Mouse (Mus musculus) heart, postnatal 0 days (tissue): ENCODE measurements around the gene Arl14. TPM values are rescaled to one million over a fixed set of nuclear protein-coding genes. Genes with fewer than 3 reads are reported as not detected.
A peak's percentile ranks its signal among the peaks of the same experiment; 100 is the strongest.
"Not testable (repeated sequence)": the region's sequence is repeated elsewhere in the genome, so short reads cannot be mapped to it uniquely, and the experiment has no call there.

Experiments
- ATAC-seq: fragments of 200-750 bp; cut with Nextera tagmentation; 2 replicates; pipeline ENCODE4 v1.8.0; 2017; ENCODE audit warnings: low read depth, moderate number of reproducible peaks, moderate library complexity; ENCODE audit not compliant: insufficient read depth
- DNase-seq: peaks from one replicate; pipeline ENCODE4 v3.0.0-alpha.2; 2016; ENCODE audit warnings: low spot score
- H3K27ac ChIP-seq: fragments of 300-500 bp; sonication (generic); 2 replicates; pipeline ENCODE4 v1.5.1; 2014; ENCODE audit warnings: low read depth, mild to moderate bottlenecking
- H3K27me3 ChIP-seq: fragments of 300-500 bp; sonication (generic); 2 replicates; pipeline ENCODE4 v1.6.1; 2014; ENCODE audit warnings: low read length, mixed read lengths; ENCODE audit not compliant: control insufficient read depth, insufficient read depth
- H3K36me3 ChIP-seq: fragments of 300-500 bp; sonication (generic); replicated peaks from 2 replicates; pipeline ENCODE4 v1.6.1; 2014; ENCODE audit warnings: low read length, mixed read lengths; ENCODE audit not compliant: control insufficient read depth, insufficient read depth
- H3K4me1 ChIP-seq: fragments of 300-500 bp; sonication (generic); 2 replicates; pipeline ENCODE4 v1.6.1; 2014; ENCODE audit warnings: antibody characterized with exemption; ENCODE audit not compliant: control insufficient read depth, insufficient read depth
- H3K4me2 ChIP-seq: fragments of 300-500 bp; sonication (generic); 2 replicates; pipeline ENCODE4 v1.6.1; 2014; ENCODE audit warnings: low read depth, mild to moderate bottlenecking, low read length, moderate library complexity
- H3K4me3 ChIP-seq: fragments of 300-500 bp; sonication (generic); 2 replicates; pipeline ENCODE4 v1.5.1; 2014; ENCODE audit warnings: low read depth, low read length
- H3K9ac ChIP-seq: fragments of 300-500 bp; sonication (generic); replicated peaks from 2 replicates; pipeline ENCODE4 v1.6.1; 2014; ENCODE audit warnings: low read depth, low read length, mixed read lengths
- H3K9me3 ChIP-seq: fragments of 300-500 bp; sonication (generic); replicated peaks from 2 replicates; pipeline ENCODE4 v1.6.1; 2016; ENCODE audit warnings: low read length; ENCODE audit not compliant: control insufficient read depth
- CTCF ChIP-seq: IDR thresholded peaks from 2 replicates; pipeline ENCODE4 v1.5.1; 2016; ENCODE audit warnings: antibody characterized with exemption, control low read depth, low read depth
- EP300 ChIP-seq: IDR thresholded peaks from 2 replicates; pipeline ENCODE4 v1.6.1; 2016; ENCODE audit warnings: antibody characterized with exemption, low read depth
- WGBS: fragments of 180-500 bp; shearing (Covaris S2); extraction: QIAGEN DNeasy Blood & Tissue Kit; methylation state at CpG from one replicate; pipeline ENCODE4 v1.1.7; 2014; 5-methylcytosine and 5-hydroxymethylcytosine counted together
- polyA plus RNA-seq: library from polyadenylated mRNA; unstranded; fragments of >200 nt; fragmentation: Nextera tagmentation; extraction: Ambion mirVana; gene quantifications from 2 replicates; pipeline ENCODE4 v1.2.1, GENCODE M21; 2015
- total RNA-seq: library from RNA; depleted of rRNA; stranded (reverse); fragments of >200 nt; gene quantifications from 2 replicates; pipeline ENCODE4 v1.2.3, GENCODE M21; 2014; ENCODE audit warnings: low replicate concordance; rRNA removed

Gene Arl14
- total and polyA plus RNA-seq, 2 experiments from 2014 or later: not detected

DNA sequence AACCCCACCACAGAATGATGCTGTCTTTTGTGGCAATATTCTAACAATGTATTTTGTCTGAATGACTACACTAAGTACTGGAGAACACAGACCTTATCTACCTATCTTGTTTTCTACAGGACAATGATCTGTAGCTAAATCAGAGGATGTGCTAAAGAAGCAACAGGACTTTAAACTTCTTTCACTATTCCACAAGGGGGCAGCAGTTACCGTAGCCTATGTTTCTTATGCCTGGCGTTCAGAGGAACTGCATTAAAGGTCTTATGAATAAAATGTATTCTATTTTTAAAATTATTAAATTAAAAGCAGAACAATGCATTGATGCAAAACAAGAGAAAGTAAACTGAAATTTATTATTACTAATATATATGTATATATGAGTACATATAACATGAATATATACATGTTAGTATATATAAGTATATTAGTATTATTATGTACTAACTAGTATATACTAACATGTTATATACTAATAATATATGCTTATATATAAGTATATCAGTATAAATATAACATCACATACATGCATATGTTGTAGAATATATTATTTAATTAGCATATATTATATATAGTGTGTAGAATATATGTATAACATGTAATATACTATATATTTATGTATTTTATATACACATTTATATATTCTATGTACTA lies 35.0 kb downstream of the Arl14 start:
- TF ChIP-seq EP300 (no peak), CTCF (peak; percentile 88)
- Histone ChIP-seq H3K9ac (no peak overlapping the region), H3K4me1 (no peaks in the 10 kb centered on the region), H3K4me3 (no peak overlapping the region), H3K36me3 (no peaks in the 10 kb centered on the region), H3K4me2 (no peak overlapping the region), H3K27ac (no peak overlapping the region), H3K27me3 (no peaks in the 10 kb centered on the region), H3K9me3 (no peaks in the 10 kb centered on the region)
- ATAC-seq (no peak), DNase-seq (peak; percentile 83)
- WGBS: 9% methylated on average over 2 of the region's 2 CpGs

GRCm38 (mm10) chr3:69263010-69263643 lies 40.9 kb downstream of the Arl14 start:
- ATAC-seq (no peak), DNase-seq (no peak)
- no peaks in the 10 kb centered on the region for H3K36me3 ChIP-seq
- no peaks in the 10 kb centered on the region for H3K27me3 ChIP-seq
- no peak overlapping the region for H3K4me3 ChIP-seq
- TF ChIP-seq CTCF: no peak
- TF ChIP-seq EP300: no peak
- no peaks in the 10 kb centered on the region for H3K9me3 ChIP-seq
- no peak overlapping the region for H3K9ac ChIP-seq
- H3K4me1 ChIP-seq: no peaks in the 10 kb centered on the region
- no peak overlapping the region for H3K4me2 ChIP-seq
- no peak overlapping the region for H3K27ac ChIP-seq
- 24% methylated on average over 7 of the region's 7 CpGs for WGBS

- H3K4me3 ChIP-seq, H3K36me3 ChIP-seq, H3K27me3 ChIP-seq, H3K9ac ChIP-seq, ATAC-seq, H3K9me3 ChIP-seq, H3K4me2 ChIP-seq, H3K4me1 ChIP-seq, DNase-seq, H3K27ac ChIP-seq: not testable (repeated sequence)
- 89% methylated on average over 2 of the region's 2 CpGs for WGBS
These were observed 42.1 kb downstream of the Arl14 start for GRCm38 (mm10) chr3:69264299-69264698.

- H3K4me2 ChIP-seq: no peak overlapping the region
- TF ChIP-seq CTCF (peak; percentile 16; the same call in 1 of the 2 replicates), EP300 (no peak)
- no peak overlapping the region for H3K9ac ChIP-seq
- no peaks in the 10 kb centered on the region for H3K9me3 ChIP-seq
- peak overlapping the region; percentile 36; the same call in 1 of the 2 replicates for H3K27ac ChIP-seq
- ATAC-seq (peak; percentile 88), DNase-seq (peak; percentile 45)
- no peak overlapping the region for H3K4me3 ChIP-seq
- no peaks in the 10 kb centered on the region for H3K27me3 ChIP-seq
- H3K4me1 ChIP-seq: peaks cover 3% of the 10 kb centered on the region; the same call in 1 of the 2 replicates
- WGBS: 23% methylated on average over 7 of the region's 7 CpGs
- no peaks in the 10 kb centered on the region for H3K36me3 ChIP-seq
These were observed 49.6 kb downstream of the Arl14 start for GRCm38 (mm10) chr3:69271812-69272211.

Other genes with a start within 250 kb of the Arl14 start
- gene Ift80, start 217.8 kb upstream of the Arl14 start, total RNA-seq: 3.2 and 13.6 TPM in 2 replicates
- gene Ift80, start 217.8 kb upstream of the Arl14 start, polyA plus RNA-seq: 2.8 and 3.0 TPM in 2 replicates
- 32.8 and 52.5 TPM in 2 replicates for gene Smc4, start 217.7 kb upstream of the Arl14 start, total RNA-seq
- 77.1 and 80.2 TPM in 2 replicates for gene Smc4, start 217.7 kb upstream of the Arl14 start, polyA plus RNA-seq
- gene Trim59, start 177.7 kb upstream of the Arl14 start, total RNA-seq: 8.6 and 19.1 TPM in 2 replicates
- gene Trim59, start 177.7 kb upstream of the Arl14 start, polyA plus RNA-seq: 19.6 and 22.7 TPM in 2 replicates
- gene Kpna4, start 95.3 kb upstream of the Arl14 start, total RNA-seq: 31.3 and 33.5 TPM in 2 replicates
- gene Kpna4, start 95.3 kb upstream of the Arl14 start, polyA plus RNA-seq: 18.6 and 20.7 TPM in 2 replicates
- gene Ppm1l, start 94.4 kb downstream of the Arl14 start, total RNA-seq: 13.8 and 25.7 TPM in 2 replicates
- 7.8 and 8.7 TPM in 2 replicates for gene Ppm1l, start 94.4 kb downstream of the Arl14 start, polyA plus RNA-seq